Mouse (Mus musculus): ENCODE measurements around the gene Nkd1. TPM values are rescaled to one million over a fixed set of nuclear protein-coding genes. Genes with fewer than 3 reads are reported as not detected.

Gene Nkd1
- polyA plus RNA-seq, 1 experiment from 2014 or later, result 15.1 TPM

DNA sequence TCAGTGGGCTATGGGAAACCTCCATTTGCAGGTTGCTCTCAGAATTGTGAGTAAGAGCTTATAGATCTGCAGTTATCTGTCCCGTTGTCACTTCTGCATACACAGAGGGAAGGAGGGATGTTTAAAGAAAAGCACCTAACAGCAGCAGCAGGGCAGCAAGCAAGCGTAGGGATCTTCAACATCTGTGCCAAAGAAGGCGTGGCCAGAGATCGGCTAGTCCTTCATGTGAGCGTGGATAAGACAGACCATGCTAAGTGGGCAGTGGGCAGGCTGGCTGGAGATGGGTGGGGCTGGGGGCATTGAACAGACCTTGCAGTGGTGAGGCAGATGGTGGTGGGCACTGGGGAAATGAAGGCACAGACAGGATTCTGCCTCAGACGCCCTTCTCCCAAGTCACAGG is 69.1 kb downstream of the Nkd1 start:
- Histone ChIP-seq H3K9ac (ENCODE audit: low read length) (no peak overlapping the region), H3K9me3 (ENCODE audit: control insufficient read depth, low read length) (no peaks in the 10 kb centered on the region), H3K4me1 (ENCODE audit: control insufficient read depth in 2 of 2, insufficient read depth in 2 of 2, low read length in 2 of 2) (peaks cover 0 to 5% of the 10 kb centered on the region in 2 experiments; a peak in 1 of 4 replicates), H3K4me2 (ENCODE audit: low read length) (no peak overlapping the region), H3K4me3 (ENCODE audit: control insufficient read depth in 1 of 2, insufficient read depth in 1 of 2, low read depth in 1 of 2, low read length in 2 of 2) (no peak overlapping the region), H3K27me3 (ENCODE audit: control insufficient read depth, insufficient read depth, low read length) (no peaks in the 10 kb centered on the region), H3K27ac (replicated peaks in 1 of 2; ENCODE audit: control insufficient read depth in 1 of 2, insufficient read depth in 1 of 2, low read depth in 2 of 2, low read length in 2 of 2) (no peak overlapping the region), H3K36me3 (ENCODE audit: control insufficient read depth, insufficient read depth, low read length) (peaks cover 11% of the 10 kb centered on the region; the same call in 1 of the 2 replicates)
- WGBS, result 65% methylated on average over 6 of the region's 6 CpGs
- ATAC-seq (ENCODE audit: insufficient number of reproducible peaks, insufficient read depth, low FRiP score, low read depth), result no peak

DNA sequence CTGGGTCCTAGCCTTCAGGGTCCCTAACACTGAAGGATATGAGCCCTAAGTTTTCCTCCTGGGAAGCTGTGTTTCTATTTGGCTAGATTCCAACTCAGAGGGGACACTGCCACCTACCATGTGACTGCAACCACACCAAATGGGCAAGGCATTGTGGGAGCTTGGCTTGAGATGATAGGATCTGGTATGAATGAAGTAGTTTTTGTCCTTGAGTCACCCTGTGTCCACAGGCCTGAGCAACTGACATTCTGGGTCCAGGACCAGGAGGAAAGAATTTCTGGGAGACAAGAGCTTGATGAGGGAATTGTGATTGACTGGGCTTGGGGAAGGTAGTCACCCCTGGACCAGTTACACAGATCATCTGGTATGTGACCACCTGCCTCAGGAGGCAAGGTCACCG is 72.8 kb downstream of the Nkd1 start:
- Histone ChIP-seq H3K36me3 (ENCODE audit: control insufficient read depth, insufficient read depth, low read length) (peaks cover 7% of the 10 kb centered on the region; the same call in 1 of the 2 replicates), H3K9me3 (ENCODE audit: control insufficient read depth, low read length) (no peaks in the 10 kb centered on the region), H3K27me3 (ENCODE audit: control insufficient read depth, insufficient read depth, low read length) (no peaks in the 10 kb centered on the region), H3K4me1 (ENCODE audit: control insufficient read depth in 2 of 2, insufficient read depth in 2 of 2, low read length in 2 of 2) (peaks cover 0 to 5% of the 10 kb centered on the region in 2 experiments; a peak in 1 of 4 replicates), H3K27ac (replicated peaks in 1 of 2; ENCODE audit: control insufficient read depth in 1 of 2, insufficient read depth in 1 of 2, low read depth in 2 of 2, low read length in 2 of 2) (no peak overlapping the region), H3K4me2 (ENCODE audit: low read length) (no peak overlapping the region), H3K9ac (ENCODE audit: low read length) (no peak overlapping the region), H3K4me3 (ENCODE audit: control insufficient read depth in 1 of 2, insufficient read depth in 1 of 2, low read depth in 1 of 2, low read length in 2 of 2) (no peak overlapping the region)
- 96% methylated on average over 1 of the region's 1 CpGs for WGBS
- ATAC-seq (ENCODE audit: insufficient number of reproducible peaks, insufficient read depth, low FRiP score, low read depth), result no peak

DNA sequence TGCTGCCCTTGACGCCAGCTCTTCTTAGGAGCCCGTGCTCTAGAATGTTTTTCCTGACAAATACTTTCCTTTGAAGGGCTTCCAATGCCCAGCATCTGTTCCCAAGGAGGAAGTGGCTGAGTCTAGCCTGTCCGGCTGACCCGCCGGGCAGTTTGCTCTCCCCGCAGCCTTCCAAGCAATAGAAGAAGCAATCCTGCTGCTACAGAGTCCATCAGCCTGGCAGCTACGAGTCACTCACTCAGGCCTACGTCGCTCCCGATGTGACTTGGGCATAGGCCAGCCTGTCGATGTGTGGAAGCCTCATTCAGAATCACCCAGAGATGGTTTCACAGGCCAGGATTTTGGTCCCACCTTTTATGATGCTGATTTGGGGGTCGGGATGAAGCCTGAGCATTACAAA is 74.9 kb downstream of the Nkd1 start:
- H3K27ac ChIP-seq (replicated peaks in 1 of 2; ENCODE audit: control insufficient read depth in 1 of 2, insufficient read depth in 1 of 2, low read depth in 2 of 2, low read length in 2 of 2), result no peak overlapping the region
- peaks cover 0 to 5% of the 10 kb centered on the region in 2 experiments; a peak in 1 of 4 replicates for H3K4me1 ChIP-seq (ENCODE audit: control insufficient read depth in 2 of 2, insufficient read depth in 2 of 2, low read length in 2 of 2)
- no peak overlapping the region for H3K9ac ChIP-seq (ENCODE audit: low read length)
- no peak overlapping the region for H3K4me2 ChIP-seq (ENCODE audit: low read length)
- H3K9me3 ChIP-seq (ENCODE audit: control insufficient read depth, low read length), result no peaks in the 10 kb centered on the region
- WGBS, result 81% methylated on average over 12 of the region's 12 CpGs
- H3K4me3 ChIP-seq (ENCODE audit: control insufficient read depth in 1 of 2, insufficient read depth in 1 of 2, low read depth in 1 of 2, low read length in 2 of 2), result no peak overlapping the region
- peaks cover 7% of the 10 kb centered on the region; the same call in 1 of the 2 replicates for H3K36me3 ChIP-seq (ENCODE audit: control insufficient read depth, insufficient read depth, low read length)
- no peak for ATAC-seq (ENCODE audit: insufficient number of reproducible peaks, insufficient read depth, low FRiP score, low read depth)
- no peaks in the 10 kb centered on the region for H3K27me3 ChIP-seq (ENCODE audit: control insufficient read depth, insufficient read depth, low read length)

DNA sequence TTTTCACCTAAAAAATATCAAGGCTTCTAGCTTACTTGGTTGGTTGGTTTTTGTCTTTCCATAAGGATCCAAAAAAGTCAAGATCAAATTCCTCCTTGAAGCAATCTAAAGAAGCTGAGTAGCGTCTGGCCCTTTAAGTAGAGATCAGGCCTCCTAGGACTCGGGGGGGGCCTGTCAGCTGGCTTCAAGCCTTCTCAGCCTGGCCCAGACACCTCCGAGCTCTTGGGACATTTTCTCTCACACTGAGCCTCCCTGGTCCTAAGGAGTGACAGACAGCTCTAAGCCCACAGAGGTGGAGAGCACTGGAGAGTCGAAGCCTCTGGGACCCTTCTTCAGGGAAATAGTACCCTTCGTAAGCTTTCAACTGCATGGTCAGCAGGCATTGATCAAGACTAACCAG is 77.4 kb downstream of the Nkd1 start:
- Histone ChIP-seq H3K4me2 (ENCODE audit: low read length) (no peak overlapping the region), H3K9ac (ENCODE audit: low read length) (no peak overlapping the region), H3K4me3 (ENCODE audit: control insufficient read depth in 1 of 2, insufficient read depth in 1 of 2, low read depth in 1 of 2, low read length in 2 of 2) (no peak overlapping the region), H3K9me3 (ENCODE audit: control insufficient read depth, low read length) (peaks cover 7% of the 10 kb centered on the region), H3K36me3 (ENCODE audit: control insufficient read depth, insufficient read depth, low read length) (no peaks in the 10 kb centered on the region), H3K4me1 (ENCODE audit: control insufficient read depth in 2 of 2, insufficient read depth in 2 of 2, low read length in 2 of 2) (peaks cover 0 to 5% of the 10 kb centered on the region in 2 experiments; a peak in 1 of 4 replicates), H3K27me3 (ENCODE audit: control insufficient read depth, insufficient read depth, low read length) (no peaks in the 10 kb centered on the region), H3K27ac (replicated peaks in 1 of 2; ENCODE audit: control insufficient read depth in 1 of 2, insufficient read depth in 1 of 2, low read depth in 2 of 2, low read length in 2 of 2) (no peak overlapping the region)
- WGBS, result 65% methylated on average over 5 of the region's 5 CpGs
- no peak for ATAC-seq (ENCODE audit: insufficient number of reproducible peaks, insufficient read depth, low FRiP score, low read depth)

DNA sequence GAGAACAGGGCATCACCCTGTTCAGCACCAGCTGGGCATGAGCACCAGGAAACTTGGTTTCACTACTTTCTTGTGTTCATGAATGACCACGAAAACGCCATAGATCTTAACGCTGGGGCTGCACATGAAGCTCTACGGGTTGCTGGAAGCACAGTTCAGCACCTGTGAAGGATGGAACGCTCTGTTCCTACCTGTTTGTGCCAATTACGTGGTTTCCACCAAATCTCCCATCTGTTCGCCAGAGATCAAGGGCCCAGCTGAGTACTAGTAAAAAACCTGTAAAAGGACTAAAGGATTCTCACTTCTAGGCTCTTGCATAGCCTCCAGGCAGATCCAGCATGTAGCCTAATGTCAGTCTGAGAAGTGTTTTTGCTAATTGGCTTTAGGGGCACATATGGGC is 78.3 kb downstream of the Nkd1 start:
- Histone ChIP-seq H3K4me1 (ENCODE audit: control insufficient read depth in 2 of 2, insufficient read depth in 2 of 2, low read length in 2 of 2) (peaks cover 2 to 7% of the 10 kb centered on the region in 2 experiments; a peak in 3 of 4 replicates), H3K9ac (ENCODE audit: low read length) (no peak overlapping the region), H3K4me3 (ENCODE audit: control insufficient read depth in 1 of 2, insufficient read depth in 1 of 2, low read depth in 1 of 2, low read length in 2 of 2) (no peak overlapping the region), H3K27me3 (ENCODE audit: control insufficient read depth, insufficient read depth, low read length) (no peaks in the 10 kb centered on the region), H3K4me2 (ENCODE audit: low read length) (no peak overlapping the region), H3K27ac (replicated peaks in 1 of 2; ENCODE audit: control insufficient read depth in 1 of 2, insufficient read depth in 1 of 2, low read depth in 2 of 2, low read length in 2 of 2) (no peak overlapping the region), H3K9me3 (ENCODE audit: control insufficient read depth, low read length) (peaks cover 7% of the 10 kb centered on the region), H3K36me3 (ENCODE audit: control insufficient read depth, insufficient read depth, low read length) (no peaks in the 10 kb centered on the region)
- no peak for ATAC-seq (ENCODE audit: insufficient number of reproducible peaks, insufficient read depth, low FRiP score, low read depth)
- 87% methylated on average over 7 of the region's 7 CpGs for WGBS

DNA sequence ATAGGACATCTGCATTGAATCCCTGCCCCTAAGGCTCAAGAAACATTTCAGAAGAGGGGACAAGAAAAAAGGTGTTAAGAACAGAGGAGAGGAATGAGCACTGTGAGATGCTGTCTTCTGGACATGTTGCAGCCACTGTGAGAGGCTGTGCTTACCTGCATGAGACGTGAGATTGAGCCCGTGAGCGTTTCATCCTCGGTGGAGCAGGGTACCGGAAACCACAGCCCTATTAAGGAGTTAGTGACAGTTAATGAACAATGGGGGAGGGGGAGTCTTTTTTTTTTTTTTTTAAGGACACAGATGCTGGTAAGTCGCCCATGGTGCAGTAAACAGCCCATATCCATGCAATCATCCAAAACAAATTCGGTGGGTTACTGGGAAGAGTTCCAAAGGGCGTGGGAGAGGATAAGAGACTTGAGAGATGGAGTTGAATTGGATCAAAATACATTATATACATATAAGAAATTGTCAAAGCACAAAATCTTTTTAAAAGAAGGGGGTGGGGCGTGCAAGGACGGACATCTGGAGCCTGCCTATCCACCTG is 82.4 kb downstream of the Nkd1 start:
- Histone ChIP-seq H3K9ac (ENCODE audit: low read length) (peak overlapping the region; percentile 7; the same call in 1 of the 2 replicates), H3K4me2 (ENCODE audit: low read length) (peak overlapping the region; percentile 56), H3K9me3 (ENCODE audit: control insufficient read depth, low read length) (peaks cover 7% of the 10 kb centered on the region), H3K4me1 (ENCODE audit: control insufficient read depth in 2 of 2, insufficient read depth in 2 of 2, low read length in 2 of 2) (peaks cover 7% of the 10 kb centered on the region in 2 experiments; a peak in 3 of 4 replicates), H3K4me3 (ENCODE audit: control insufficient read depth in 1 of 2, insufficient read depth in 1 of 2, low read depth in 1 of 2, low read length in 2 of 2) (peak overlapping the region in 1 of 2 experiments; percentile 3; a peak in 2 of 4 replicates), H3K27ac (replicated peaks in 1 of 2; ENCODE audit: control insufficient read depth in 1 of 2, insufficient read depth in 1 of 2, low read depth in 2 of 2, low read length in 2 of 2) (no peak overlapping the region), H3K27me3 (ENCODE audit: control insufficient read depth, insufficient read depth, low read length) (no peaks in the 10 kb centered on the region), H3K36me3 (ENCODE audit: control insufficient read depth, insufficient read depth, low read length) (no peaks in the 10 kb centered on the region)
- no peak for ATAC-seq (ENCODE audit: insufficient number of reproducible peaks, insufficient read depth, low FRiP score, low read depth)
- WGBS, result 18% methylated on average over 10 of the region's 10 CpGs

DNA sequence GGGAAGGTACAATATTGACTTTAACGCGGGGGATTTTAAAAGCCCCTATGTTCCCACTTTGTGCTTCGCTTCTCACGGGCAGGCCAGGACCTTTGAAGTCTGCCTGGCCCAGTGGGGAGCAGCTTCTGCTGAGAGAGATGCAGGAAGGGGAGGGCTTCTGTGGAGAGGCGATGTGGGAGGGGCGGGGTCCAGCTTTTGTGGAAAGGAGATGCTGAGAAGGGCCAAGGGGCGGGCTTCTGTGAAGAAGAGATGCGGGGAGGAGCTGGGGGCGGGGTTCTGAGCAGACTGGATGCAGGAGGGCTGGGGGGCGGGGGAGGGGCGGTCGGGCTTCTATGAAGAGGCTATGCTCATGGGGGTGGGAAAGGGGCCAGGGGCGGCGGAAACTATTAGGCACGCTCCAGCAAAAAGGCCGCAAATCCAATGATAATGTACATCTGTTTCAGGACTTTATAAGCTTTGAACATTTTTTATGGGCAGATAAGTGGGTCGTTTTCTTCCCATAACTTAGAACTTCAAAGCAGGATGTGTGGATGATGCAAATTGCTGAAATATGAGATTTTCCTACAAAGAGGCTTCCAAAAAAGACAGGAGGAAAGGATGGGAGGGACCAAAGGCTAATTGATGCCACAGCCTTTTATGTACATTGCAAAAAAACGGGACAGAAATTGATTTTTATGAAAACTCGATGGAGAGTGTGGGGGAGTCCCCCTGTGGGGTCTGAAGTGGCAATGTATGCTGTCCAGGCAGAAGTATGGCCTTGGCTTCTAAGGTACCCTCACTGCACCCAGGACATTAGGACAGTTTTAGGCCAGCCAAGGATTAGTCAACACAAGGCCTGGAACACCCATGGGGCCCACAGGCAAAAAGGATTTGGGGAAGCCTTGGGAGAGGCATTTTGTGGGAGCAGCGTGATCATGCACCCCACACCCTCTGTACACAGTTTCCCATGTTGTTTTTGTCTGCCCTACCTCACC is 83.2 kb downstream of the Nkd1 start:
- H3K4me3 ChIP-seq (ENCODE audit: control insufficient read depth in 1 of 2, insufficient read depth in 1 of 2, low read depth in 1 of 2, low read length in 2 of 2), result peak overlapping the region in 1 of 2 experiments; percentile 3; a peak in 2 of 4 replicates
- WGBS, result 16% methylated on average over 19 of the region's 20 CpGs
- H3K9me3 ChIP-seq (ENCODE audit: control insufficient read depth, low read length), result peaks cover 7% of the 10 kb centered on the region
- no peaks in the 10 kb centered on the region for H3K27me3 ChIP-seq (ENCODE audit: control insufficient read depth, insufficient read depth, low read length)
- no peaks in the 10 kb centered on the region for H3K36me3 ChIP-seq (ENCODE audit: control insufficient read depth, insufficient read depth, low read length)
- H3K27ac ChIP-seq (replicated peaks in 1 of 2; ENCODE audit: control insufficient read depth in 1 of 2, insufficient read depth in 1 of 2, low read depth in 2 of 2, low read length in 2 of 2), result no peak overlapping the region
- peak overlapping the region; percentile 56 for H3K4me2 ChIP-seq (ENCODE audit: low read length)
- peaks cover 7% of the 10 kb centered on the region in 2 experiments; a peak in 3 of 4 replicates for H3K4me1 ChIP-seq (ENCODE audit: control insufficient read depth in 2 of 2, insufficient read depth in 2 of 2, low read length in 2 of 2)
- peak; percentile 66 for ATAC-seq (ENCODE audit: insufficient number of reproducible peaks, insufficient read depth, low FRiP score, low read depth)
- H3K9ac ChIP-seq (ENCODE audit: low read length), result peak overlapping the region; percentile 7; the same call in 1 of the 2 replicates

Measured in heart, embryonic 14.5 days (tissue).